Mouse (Mus musculus): ENCODE results near the gene Pvalb.

Gene Pvalb

GRCm38 (mm10) chr15:78206312-78206711 is at the start of gene Pvalb:
Pvalb (minus strand) TSS chr15:78206400.
- DNase-seq, result no peak

- DNase-seq, result peak; percentile 60
Observed at GRCm38 (mm10) chr15:78254751-78255150, 48.6 kb upstream of the Pvalb start.

- no peak for DNase-seq
Observed at GRCm38 (mm10) chr15:78248410-78248809, 42.2 kb upstream of the Pvalb start.

GRCm38 (mm10) chr15:78247659-78248058 is 41.5 kb upstream of the Pvalb start:
- no peak for DNase-seq

GRCm38 (mm10) chr15:78246143-78247116 is 40.2 kb upstream of the Pvalb start:
- no peak for DNase-seq

- no peak for DNase-seq
Observed at GRCm38 (mm10) chr15:78244695-78245492, 38.7 kb upstream of the Pvalb start, which contains the start of gene Ncf4. Ncf4 (plus strand) TSS chr15:78244801.

- peak; percentile 66 for DNase-seq
Observed at GRCm38 (mm10) chr15:78243774-78244173, 37.6 kb upstream of the Pvalb start.

GRCm38 (mm10) chr15:78243061-78243460 is 36.9 kb upstream of the Pvalb start:
- no peak for DNase-seq

GRCm38 (mm10) chr15:78241335-78241734 is 35.1 kb upstream of the Pvalb start:
- DNase-seq, result no peak

GRCm38 (mm10) chr15:78239956-78240617 is 33.9 kb upstream of the Pvalb start:
- no peak for DNase-seq

GRCm38 (mm10) chr15:78239453-78239852 is 33.3 kb upstream of the Pvalb start:
- DNase-seq, result peak; percentile 63

GRCm38 (mm10) chr15:78234823-78235509 is 28.8 kb upstream of the Pvalb start:
- no peak for DNase-seq

- DNase-seq, result no peak
Observed at GRCm38 (mm10) chr15:78231346-78232331, 25.4 kb upstream of the Pvalb start.

GRCm38 (mm10) chr15:78227816-78228215 is 21.6 kb upstream of the Pvalb start:
- no peak for DNase-seq

- no peak for DNase-seq
Observed at GRCm38 (mm10) chr15:78215269-78215668, 9.1 kb upstream of the Pvalb start.

GRCm38 (mm10) chr15:78211367-78211766 is 5.2 kb upstream of the Pvalb start:
- no peak for DNase-seq

- DNase-seq, result no peak
Observed at GRCm38 (mm10) chr15:78210203-78210602, 4.0 kb upstream of the Pvalb start.

- peak; percentile 40 for DNase-seq
Observed at GRCm38 (mm10) chr15:78205192-78205591, 1.0 kb downstream of the Pvalb start.

GRCm38 (mm10) chr15:78204053-78204847 is 1.9 kb downstream of the Pvalb start:
- DNase-seq, result peak; percentile 70
